19 mouse cellular contexts compared by ENCODE assay signal in genomic region chr5:118944256-118944655, GRCm38 (mm10).
A peak's percentile ranks its signal among the peaks of the same experiment; 100 is the strongest.
DNase-seq lines count a peak whose midpoint lies in the region; ATAC-seq and TF ChIP-seq lines count a peak whose summit lies in the region.
"Had no signal": no experiment of that assay in that cellular context is flagged by ENCODE, and none has a peak within 500 bp of the region (broad histone marks: within the 10 kb centered on the region; RNA-seq: fewer than 3 reads in every experiment).

No protein-coding gene starts in this region.

- H3K9ac ChIP-seq in hindbrain, postnatal 0 days (replicated peaks; ENCODE audit: low read length) = no peak overlapping the region
- no peak overlapping the region for H3K9ac ChIP-seq in limb, embryonic 13.5 days
- H3K9ac ChIP-seq: liver, embryonic 15.5 days had no signal

- H3K9me3 ChIP-seq in hindbrain, postnatal 0 days (ENCODE audit: low read length) = no peaks in the 10 kb centered on the region
- H3K9me3 ChIP-seq in hindbrain, embryonic 10.5 days = no peaks in the 10 kb centered on the region
- H3K9me3 ChIP-seq in limb, embryonic 13.5 days = peaks cover 5% of the 10 kb centered on the region; the same call in 1 of the 2 replicates
- H3K9me3 ChIP-seq: liver, embryonic 15.5 days had no signal

- no peak for TF ChIP-seq CTCF in hindbrain, postnatal 0 days (IDR thresholded peaks at IDR 0.05; ENCODE audit: low read depth)

- WGBS in hindbrain, postnatal 0 days = 32% methylated on average over 7 of the region's 7 CpGs
- WGBS in hindbrain, embryonic 10.5 days = 40% methylated on average over 7 of the region's 7 CpGs
- WGBS in limb, embryonic 13.5 days = 16% methylated on average over 7 of the region's 7 CpGs

- peak; percentile 57 for DNase-seq in hindbrain, postnatal 0 days (ENCODE audit: low spot score)
- DNase-seq in hindbrain, embryonic 10.5 days (ENCODE audit: low spot score) = no peak
- peak; percentile 51 for DNase-seq in embryo, embryonic 10.5 days (ENCODE audit: low spot score)
- peak; percentile 81 for DNase-seq in fat pad, adult 2 months (ENCODE audit: extremely low read depth, low read depth, low spot score)
- DNase-seq in layer of hippocampus, adult 9-10 months (ENCODE audit: low spot score) = no peak
- no peak for DNase-seq in heart, postnatal 36 days
- DNase-seq in heart, adult 9 months (ENCODE audit: low spot score in 2 of 2) = no peak
- DNase-seq: cerebellum, postnatal 36 days; gastrocnemius, postnatal 14 days; heart, postnatal 14 days; kidney, adult 8-10 months; kidney, postnatal 25 days; layer of hippocampus, adult 9-11 months had no signal

- no peaks in the 10 kb centered on the region for H3K27me3 ChIP-seq in hindbrain, postnatal 0 days (ENCODE audit: insufficient read depth, low read length)
- H3K27me3 ChIP-seq in hindbrain, embryonic 10.5 days (ENCODE audit: insufficient read depth, poor library complexity, severe bottlenecking) = peaks cover 64% of the 10 kb centered on the region
- H3K27me3 ChIP-seq in limb, embryonic 13.5 days = peaks cover 59% of the 10 kb centered on the region
- H3K27me3 ChIP-seq: liver, embryonic 15.5 days had no signal

- intact Hi-C loops in heart, postnatal 36 days (cut with DNase I) = no loop called here

- no peak overlapping the region for H3K27ac ChIP-seq in hindbrain, postnatal 0 days
- no peak overlapping the region for H3K27ac ChIP-seq in hindbrain, embryonic 10.5 days
- H3K27ac ChIP-seq in limb, embryonic 13.5 days = 0 out of 2 replicates have a peak overlapping the region, but pooled peaks have one; percentile 28
- H3K27ac ChIP-seq: liver, embryonic 15.5 days had no signal

- H3K4me1 ChIP-seq in hindbrain, postnatal 0 days (ENCODE audit: insufficient read depth, low read length) = peaks cover 4% of the 10 kb centered on the region; the same call in 1 of the 2 replicates
- peaks cover 21% of the 10 kb centered on the region for H3K4me1 ChIP-seq in hindbrain, embryonic 10.5 days (replicated peaks)
- H3K4me1 ChIP-seq in limb, embryonic 13.5 days = peaks cover 27% of the 10 kb centered on the region
- H3K4me1 ChIP-seq: liver, embryonic 15.5 days had no signal

- H3K4me3 ChIP-seq in hindbrain, postnatal 0 days (ENCODE audit: low read length) = no peak overlapping the region
- no peak overlapping the region for H3K4me3 ChIP-seq in hindbrain, embryonic 10.5 days
- no peak overlapping the region for H3K4me3 ChIP-seq in limb, embryonic 13.5 days
- H3K4me3 ChIP-seq: liver, embryonic 15.5 days had no signal

- no peak overlapping the region for H3K4me2 ChIP-seq in hindbrain, postnatal 0 days (ENCODE audit: low read depth, low read length)
- 0 out of 2 replicates have a peak overlapping the region, but pooled peaks have one; percentile 3 for H3K4me2 ChIP-seq in limb, embryonic 13.5 days (replicated peaks)
- H3K4me2 ChIP-seq: heart, embryonic 11.5 days; liver, embryonic 15.5 days had no signal

- H3K36me3 ChIP-seq in hindbrain, postnatal 0 days (ENCODE audit: insufficient read depth, low read length) = no peaks in the 10 kb centered on the region
- H3K36me3 ChIP-seq in hindbrain, embryonic 10.5 days = no peaks in the 10 kb centered on the region
- H3K36me3 ChIP-seq in limb, embryonic 13.5 days = no peaks in the 10 kb centered on the region
- H3K36me3 ChIP-seq: G1E; liver, embryonic 15.5 days had no signal

- no peak for ATAC-seq in hindbrain, postnatal 0 days
- no peak for ATAC-seq in limb, embryonic 13.5 days (ENCODE audit: low FRiP score, low read depth)
- ATAC-seq: CD4-positive, CD25-positive, alpha-beta regulatory T cell, adult 4 months; lung, postnatal 0 days had no signal

Comparison
In these comparisons a context has a peak if more than half of its experiments do, and no peak if none do; other contexts are left out.
1. DNase-seq: peak in hindbrain, postnatal 0 days (single experiment), embryo, embryonic 10.5 days (single experiment) and fat pad, adult 2 months (single experiment); none in hindbrain, embryonic 10.5 days (single experiment), layer of hippocampus, adult 9-10 months (single experiment), heart, postnatal 36 days (0 of 2) and heart, adult 9 months (0 of 2).